Mouse (Mus musculus): ENCODE measurements around the gene Gpat3.

GRCm38 (mm10) chr5:100828701-100829100 lies 16.8 kb upstream of the Gpat3 start:
- TF ChIP-seq USF1 (IDR thresholded peaks at IDR 0.05; ENCODE audit: low read depth) (no peak), POLR2AphosphoS2 (IDR thresholded peaks at IDR 0.05; ENCODE audit: insufficient read length, low read depth) (no peak), POLR2A (IDR thresholded peaks at IDR 0.05; ENCODE audit: insufficient read length, low read depth) (no peak), TCF12 (IDR thresholded peaks at IDR 0.05; ENCODE audit: insufficient read depth, poor library complexity, severe bottlenecking) (no peak), CEBPB (IDR thresholded peaks at IDR 0.05; ENCODE audit: insufficient read depth, poor library complexity, severe bottlenecking) (no peak), MYOD1 (IDR thresholded peaks at IDR 0.05; ENCODE audit: control insufficient read depth in 1 of 3, insufficient read length in 2 of 3, low read depth in 2 of 3) (no peak), MAX (IDR thresholded peaks at IDR 0.05; ENCODE audit: low read depth) (no peak), SRF (IDR thresholded peaks at IDR 0.05; ENCODE audit: control insufficient read depth, insufficient read length, low read depth) (no peak)

All from myocyte (in vitro differentiated cells).